Comparison of ENCODE assay signal across 15 mouse cellular contexts in the genomic region with DNA sequence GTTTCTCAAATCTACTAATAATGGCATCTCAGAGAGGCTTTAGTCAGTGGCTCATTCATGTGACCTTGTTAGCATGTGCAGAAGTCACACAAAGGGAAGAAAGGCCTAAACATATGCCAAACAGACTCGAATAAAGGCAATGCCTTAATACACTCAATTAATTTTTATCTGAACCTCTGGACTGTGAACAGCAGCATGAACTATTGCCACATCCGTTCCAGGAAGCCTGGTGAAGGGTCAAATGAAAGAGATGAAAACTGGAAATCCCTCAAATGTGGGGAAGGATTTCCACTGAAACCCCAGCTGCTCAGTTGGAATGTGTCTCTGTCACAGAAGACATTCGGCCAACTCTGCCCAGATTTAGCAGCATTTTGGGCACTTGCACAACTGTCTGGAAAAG.
"Had no signal": no experiment of that assay in that cellular context is flagged by ENCODE, and none has a peak within 500 bp of the region (broad histone marks: within the 10 kb centered on the region; RNA-seq: fewer than 3 reads in every experiment).

No protein-coding gene starts in this region.

- ATAC-seq: liver, postnatal 0 days; midbrain, embryonic 13.5 days; midbrain, embryonic 15.5 days had no signal

- H3K27ac ChIP-seq: liver, embryonic 15.5 days; macrophage; midbrain, embryonic 13.5 days; midbrain, embryonic 15.5 days; neural tube, embryonic 12.5 days; stomach, embryonic 15.5 days; stomach, postnatal 0 days had no signal

- DNase-seq: liver, postnatal 0 days; lung, embryonic 14.5 days; right cerebral cortex, postnatal 14 days; thymus, adult 2 months; thymus, postnatal 25 days; thymus, postnatal 4 days had no signal

- H3K9me3 ChIP-seq: liver, embryonic 15.5 days; midbrain, embryonic 13.5 days; midbrain, embryonic 15.5 days; neural tube, embryonic 12.5 days; stomach, embryonic 15.5 days had no signal

- H3K4me1 ChIP-seq: liver, embryonic 15.5 days; megakaryocyte, embryonic 14.5 days; midbrain, embryonic 13.5 days; midbrain, embryonic 15.5 days; neural tube, embryonic 12.5 days; stomach, embryonic 15.5 days had no signal

- H3K36me3 ChIP-seq: liver, embryonic 15.5 days; midbrain, embryonic 13.5 days; midbrain, embryonic 15.5 days; neural tube, embryonic 12.5 days; stomach, embryonic 15.5 days had no signal

- H3K9ac ChIP-seq: liver, embryonic 15.5 days; liver, postnatal 0 days; lung, embryonic 14.5 days; midbrain, embryonic 13.5 days; midbrain, embryonic 15.5 days; neural tube, embryonic 12.5 days; stomach, embryonic 15.5 days had no signal

- H3K4me3 ChIP-seq: liver, embryonic 15.5 days; megakaryocyte, embryonic 14.5 days; midbrain, embryonic 13.5 days; midbrain, embryonic 15.5 days; neural tube, embryonic 12.5 days; stomach, embryonic 15.5 days had no signal

- H3K4me2 ChIP-seq: liver, embryonic 15.5 days; lung, embryonic 14.5 days; midbrain, embryonic 11.5 days; midbrain, embryonic 13.5 days; midbrain, embryonic 15.5 days; neural tube, embryonic 12.5 days; stomach, embryonic 15.5 days had no signal

- H3K27me3 ChIP-seq: liver, embryonic 15.5 days; megakaryocyte, embryonic 14.5 days; midbrain, embryonic 13.5 days; midbrain, embryonic 15.5 days; neural tube, embryonic 12.5 days; stomach, embryonic 15.5 days had no signal
